Comparison of ENCODE assay signal across 28 mouse cellular contexts in the genomic region with DNA sequence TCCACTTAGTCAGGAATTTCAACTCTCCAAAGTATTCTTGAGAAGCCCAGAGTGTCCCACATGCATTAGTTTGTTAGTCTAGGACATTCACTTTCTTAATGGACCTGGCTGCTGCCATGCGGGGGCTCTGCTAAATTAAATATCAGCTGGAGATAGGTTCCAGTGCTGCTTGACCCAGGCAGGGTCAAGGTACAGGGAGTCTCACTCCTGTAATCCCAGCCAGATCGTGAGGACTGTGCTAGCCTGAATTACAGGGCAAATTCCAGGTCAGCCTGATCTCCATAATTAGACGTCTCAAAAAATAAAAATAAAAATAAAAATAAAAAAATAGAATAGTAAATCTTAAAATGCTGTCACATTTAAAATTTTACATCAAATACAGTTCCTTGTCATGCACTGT. TPM values are rescaled to one million over a fixed set of nuclear protein-coding genes. Genes with fewer than 3 reads are reported as not detected.
DNase-seq lines count a peak whose midpoint lies in the region; ATAC-seq and TF ChIP-seq lines count a peak whose summit lies in the region.
"Had no signal": no experiment of that assay in that cellular context is flagged by ENCODE, and none has a peak within 500 bp of the region (broad histone marks: within the 10 kb centered on the region; RNA-seq: fewer than 3 reads in every experiment).

No protein-coding gene starts in this region.

- DNase-seq in kidney, adult 8-10 months = peak; percentile 45 to 48
- no peak for DNase-seq in kidney, postnatal 10 days
- peak; percentile 47 to 71 for DNase-seq in kidney, postnatal 25 days
- DNase-seq in kidney, postnatal 36 days = peak; percentile 59
- no peak for DNase-seq in neural tube, embryonic 10.5 days (ENCODE audit: extremely low spot score, low spot score)
- DNase-seq: adrenal gland, adult 2 months; adrenal gland, postnatal 14 days; cerebellum, adult 11 months; cerebellum, adult 2 months; cerebellum, adult 9-11 months; cerebellum, postnatal 25 days; forebrain, postnatal 0 days; gastrocnemius, adult 2 months; gastrocnemius, postnatal 14 days; heart, adult 18-20 months; heart, postnatal 14 days; heart, postnatal 4 days had no signal

- WGBS in intestine, embryonic 16.5 days = 50% methylated on average over 3 of the region's 3 CpGs
- 41% methylated on average over 3 of the region's 3 CpGs for WGBS in intestine, postnatal 0 days
- WGBS in kidney, embryonic 15.5 days = 44% methylated on average over 3 of the region's 3 CpGs

- no peaks in the 10 kb centered on the region for H3K9me3 ChIP-seq in intestine, embryonic 16.5 days (ENCODE audit: control insufficient read depth, low read length)
- H3K9me3 ChIP-seq in intestine, postnatal 0 days (ENCODE audit: control insufficient read depth) = no peaks in the 10 kb centered on the region
- no peaks in the 10 kb centered on the region for H3K9me3 ChIP-seq in kidney, embryonic 15.5 days (replicated peaks)
- H3K9me3 ChIP-seq: embryonic facial prominence, embryonic 12.5 days; embryonic facial prominence, embryonic 15.5 days; heart, embryonic 10.5 days; heart, embryonic 13.5 days had no signal

- H3K4me2 ChIP-seq in intestine, embryonic 16.5 days (ENCODE audit: low read depth, low read length) = no peak overlapping the region
- H3K4me2 ChIP-seq in intestine, postnatal 0 days (replicated peaks; ENCODE audit: low read depth) = no peak overlapping the region
- H3K4me2 ChIP-seq in kidney, embryonic 15.5 days = no peak overlapping the region
- H3K4me2 ChIP-seq: embryonic facial prominence, embryonic 12.5 days; embryonic facial prominence, embryonic 15.5 days; heart, embryonic 13.5 days had no signal

- TF ChIP-seq CTCF in intestine, postnatal 0 days (IDR thresholded peaks at IDR 0.05; ENCODE audit: low read depth) = no peak

- no peaks in the 10 kb centered on the region for H3K27me3 ChIP-seq in intestine, embryonic 16.5 days (replicated peaks; ENCODE audit: control insufficient read depth, insufficient read depth, low read length)
- H3K27me3 ChIP-seq in intestine, postnatal 0 days (replicated peaks; ENCODE audit: control insufficient read depth, insufficient read depth, low read length) = no peaks in the 10 kb centered on the region
- no peaks in the 10 kb centered on the region for H3K27me3 ChIP-seq in kidney, embryonic 15.5 days
- H3K27me3 ChIP-seq: embryonic facial prominence, embryonic 12.5 days; embryonic facial prominence, embryonic 15.5 days; heart, embryonic 13.5 days had no signal

- H3K4me1 ChIP-seq in intestine, embryonic 16.5 days (ENCODE audit: control insufficient read depth, insufficient read depth, low read length) = no peaks in the 10 kb centered on the region
- H3K4me1 ChIP-seq in intestine, postnatal 0 days (replicated peaks; ENCODE audit: control insufficient read depth, insufficient read depth, low read length) = no peaks in the 10 kb centered on the region
- H3K4me1 ChIP-seq in kidney, embryonic 15.5 days = no peaks in the 10 kb centered on the region
- H3K4me1 ChIP-seq: embryonic facial prominence, embryonic 12.5 days had no signal

- H3K4me3 ChIP-seq in intestine, embryonic 16.5 days (ENCODE audit: low read length) = no peak overlapping the region
- no peak overlapping the region for H3K4me3 ChIP-seq in intestine, postnatal 0 days (ENCODE audit: low read depth, low read length)
- H3K4me3 ChIP-seq in kidney, embryonic 15.5 days (replicated peaks) = no peak overlapping the region
- H3K4me3 ChIP-seq: embryonic facial prominence, embryonic 12.5 days; embryonic facial prominence, embryonic 15.5 days; gastrocnemius, adult 2 months; heart, embryonic 10.5 days; heart, embryonic 13.5 days had no signal

- H3K9ac ChIP-seq in intestine, embryonic 16.5 days (ENCODE audit: low read depth, low read length) = no peak overlapping the region
- H3K9ac ChIP-seq in intestine, postnatal 0 days (ENCODE audit: low read depth, low read length) = no peak overlapping the region
- H3K9ac ChIP-seq in kidney, embryonic 15.5 days = no peak overlapping the region
- H3K9ac ChIP-seq: embryonic facial prominence, embryonic 12.5 days; embryonic facial prominence, embryonic 15.5 days; forebrain, postnatal 0 days; heart, embryonic 13.5 days had no signal

- ATAC-seq in intestine, embryonic 16.5 days = peak; percentile 56; the same call in 1 of the 2 replicates
- no peak for ATAC-seq in intestine, postnatal 0 days
- ATAC-seq in kidney, embryonic 15.5 days (replicated peaks; ENCODE audit: low FRiP score) = no peak
- ATAC-seq: CD4-positive, CD25-positive, alpha-beta regulatory T cell, adult 4 months; forebrain, embryonic 14.5 days; forebrain, postnatal 0 days had no signal

- H3K36me3 ChIP-seq in intestine, embryonic 16.5 days (ENCODE audit: control insufficient read depth, insufficient read depth, low read length) = no peaks in the 10 kb centered on the region
- H3K36me3 ChIP-seq in intestine, postnatal 0 days (ENCODE audit: control insufficient read depth, insufficient read depth) = no peaks in the 10 kb centered on the region
- H3K36me3 ChIP-seq in kidney, embryonic 15.5 days = no peaks in the 10 kb centered on the region
- H3K36me3 ChIP-seq: embryonic facial prominence, embryonic 12.5 days; embryonic facial prominence, embryonic 15.5 days; heart, embryonic 10.5 days; heart, embryonic 13.5 days had no signal

- no peak overlapping the region for H3K27ac ChIP-seq in intestine, embryonic 16.5 days (ENCODE audit: low read length)
- H3K27ac ChIP-seq in intestine, postnatal 0 days (ENCODE audit: low read depth, low read length) = no peak overlapping the region
- no peak overlapping the region for H3K27ac ChIP-seq in kidney, embryonic 15.5 days
- H3K27ac ChIP-seq: embryonic facial prominence, embryonic 12.5 days; embryonic facial prominence, embryonic 15.5 days; gastrocnemius, adult 2 months; heart, embryonic 10.5 days; heart, embryonic 13.5 days had no signal

RNA-seq across cellular contexts. Expression of gene Hif1a, which starts 8.6 kb away (rescaled TPM):
- polyA plus RNA-seq in intestine, embryonic 16.5 days (2015; fragmentation: Nextera tagmentation; extraction: Ambion mirVana) = 37.5 and 43.5 TPM in 2 replicates
- 25.3 and 27.0 TPM in 2 replicates for polyA plus RNA-seq in intestine, postnatal 0 days (2015; fragmentation: Nextera tagmentation; extraction: Ambion mirVana)
- polyA plus RNA-seq in kidney, embryonic 15.5 days (2015; fragmentation: Nextera tagmentation; extraction: Ambion mirVana) = 76.4 and 83.3 TPM in 2 replicates

RNA-seq across cellular contexts. Expression of gene Gm49321, which starts 44.8 kb away (rescaled TPM):
- polyA plus RNA-seq in intestine, embryonic 16.5 days (2015; fragmentation: Nextera tagmentation; extraction: Ambion mirVana) = 8.1 and 11.4 TPM in 2 replicates
- 4.1 and 4.7 TPM in 2 replicates for polyA plus RNA-seq in intestine, postnatal 0 days (2015; fragmentation: Nextera tagmentation; extraction: Ambion mirVana)
- 10.5 and 12.3 TPM in 2 replicates for polyA plus RNA-seq in kidney, embryonic 15.5 days (2015; fragmentation: Nextera tagmentation; extraction: Ambion mirVana)
- polyA plus RNA-seq: adrenal gland, adult 2 months; C2C12; cerebellum, adult 2 months; frontal cortex, adult 2 months had no signal

Comparison
In these comparisons a context has a peak if more than half of its experiments do, and no peak if none do; other contexts are left out.
1. DNase-seq: peak in kidney, adult 8-10 months (2 of 2), kidney, postnatal 25 days (2 of 2) and kidney, postnatal 36 days (2 of 2); none in kidney, postnatal 10 days (single experiment) and neural tube, embryonic 10.5 days (single experiment).